Mouse (Mus musculus) kidney, postnatal 4 days (tissue): ENCODE results near the gene Col1a2.
A peak's percentile ranks its signal among the peaks of the same experiment; 100 is the strongest.

Experiments used
- DNase-seq, 2 experiments: peaks; one replicate each; pipeline ENCODE4 v3.0.0; 2021; ENCODE audit warnings: mixed read lengths in 2 of 2

The Col1a2 gene

GRCm38 (mm10) chr6:4504603-4505131 is at the start of gene Col1a2:
Col1a2 (plus strand) TSS chr6:4504814.
- DNase-seq = no peak

- peak in 1 of 2 experiments; percentile 9 for DNase-seq
Measured at GRCm38 (mm10) chr6:4455518-4455917, 49.1 kb upstream of the Col1a2 start.

GRCm38 (mm10) chr6:4455961-4456617 is 48.5 kb upstream of the Col1a2 start:
- DNase-seq = peak; percentile 62 to 70

- peak; percentile 34 to 45 for DNase-seq
Measured at GRCm38 (mm10) chr6:4456691-4457447, 47.7 kb upstream of the Col1a2 start.

- peak; percentile 82 to 89 for DNase-seq
Measured at GRCm38 (mm10) chr6:4457555-4457996, 47.0 kb upstream of the Col1a2 start.

GRCm38 (mm10) chr6:4465320-4465719 is 39.3 kb upstream of the Col1a2 start:
- DNase-seq = no peak

- no peak for DNase-seq
Measured at GRCm38 (mm10) chr6:4483577-4483936, 21.1 kb upstream of the Col1a2 start.

GRCm38 (mm10) chr6:4483937-4484601 is 20.5 kb upstream of the Col1a2 start:
- DNase-seq = peak in 1 of 2 experiments; percentile 26

GRCm38 (mm10) chr6:4488349-4488748 is 16.3 kb upstream of the Col1a2 start:
- peak; percentile 72 to 83 for DNase-seq

GRCm38 (mm10) chr6:4488966-4489365 is 15.6 kb upstream of the Col1a2 start:
- DNase-seq = no peak

- DNase-seq = peak; percentile 75 to 87
Measured at GRCm38 (mm10) chr6:4489366-4490245, 15.0 kb upstream of the Col1a2 start.

- no peak for DNase-seq
Measured at GRCm38 (mm10) chr6:4493666-4494065, 10.9 kb upstream of the Col1a2 start.

- DNase-seq = no peak
Measured at GRCm38 (mm10) chr6:4496428-4496827, 8.2 kb upstream of the Col1a2 start.

- DNase-seq = peak; percentile 24 to 45
Measured at GRCm38 (mm10) chr6:4503106-4503505, 1.5 kb upstream of the Col1a2 start.

GRCm38 (mm10) chr6:4505158-4505997 is 764 bp downstream of the Col1a2 start:
- DNase-seq = peak; percentile 81 to 88

GRCm38 (mm10) chr6:4506106-4506505 is 1.5 kb downstream of the Col1a2 start:
- peak; percentile 45 to 64 for DNase-seq

GRCm38 (mm10) chr6:4506791-4507190 is 2.2 kb downstream of the Col1a2 start:
- peak in 1 of 2 experiments; percentile 27 for DNase-seq

GRCm38 (mm10) chr6:4507323-4507722 is 2.7 kb downstream of the Col1a2 start:
- DNase-seq = no peak

GRCm38 (mm10) chr6:4508279-4508678 is 3.7 kb downstream of the Col1a2 start:
- no peak for DNase-seq

- no peak for DNase-seq
Measured at GRCm38 (mm10) chr6:4509395-4509794, 4.8 kb downstream of the Col1a2 start.

GRCm38 (mm10) chr6:4514671-4515070 is 10.1 kb downstream of the Col1a2 start:
- DNase-seq = no peak
